Mouse (Mus musculus) urinary bladder, postnatal 4 days (tissue): ENCODE results near the gene Tmtc1.

Experiments
- DNase-seq, 2 experiments: peaks; one replicate each; pipeline ENCODE4 v3.0.0; 2021 to 2022; ENCODE audit warnings: low spot score in 2 of 2

The Tmtc1 gene

DNA sequence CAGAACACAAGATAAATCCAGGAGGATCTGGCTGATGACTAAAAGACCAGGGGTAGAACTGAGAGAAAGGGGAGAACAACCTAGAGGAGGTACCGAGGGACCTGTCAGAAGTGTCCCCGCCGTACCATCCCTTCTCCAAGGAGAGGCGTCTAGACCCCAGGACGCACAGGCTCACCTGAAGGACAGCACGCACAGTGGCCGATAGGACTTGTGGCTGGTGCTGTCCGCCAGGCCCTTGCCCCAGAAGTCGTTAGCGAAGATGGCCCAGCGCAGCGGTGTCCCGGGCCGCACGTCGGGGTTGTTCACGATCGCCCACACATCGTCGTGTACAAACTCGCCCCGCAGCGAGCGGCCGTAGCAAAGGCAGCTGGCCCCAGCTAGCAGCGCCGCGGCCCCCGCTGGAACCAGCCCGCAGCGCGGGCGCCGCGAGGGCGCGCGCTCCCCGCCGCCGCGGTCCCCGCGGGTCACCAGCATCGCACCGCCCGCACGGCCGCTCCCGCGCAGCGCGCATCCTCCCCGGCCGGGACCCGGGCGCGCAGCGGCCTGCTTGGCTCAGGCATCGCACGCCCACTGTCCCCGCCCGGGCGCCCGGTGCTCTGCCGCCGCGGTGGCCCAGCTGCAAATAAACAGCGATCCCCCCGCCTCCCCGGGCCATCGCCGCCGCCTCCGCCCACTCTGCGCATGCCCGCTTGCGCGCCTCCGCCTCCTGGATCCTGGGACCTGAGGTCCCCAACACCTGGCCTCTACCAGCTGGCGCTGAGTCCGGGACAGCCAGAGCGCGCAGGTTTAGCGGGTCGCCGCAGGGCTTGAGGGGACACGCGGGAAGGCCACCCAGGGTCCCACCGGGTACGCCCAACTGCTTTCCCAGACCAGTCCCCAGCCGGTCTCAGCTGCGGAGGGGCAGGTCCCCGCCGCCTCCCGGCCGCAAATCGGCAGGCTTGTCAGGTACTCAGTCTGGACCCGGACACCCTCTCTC, at the start of gene Tmtc1:
Gene Tmtc1 (minus strand): TSS at position 664 of the 976 bp plus-strand sequence.
- DNase-seq, result peak; percentile 68 to 78

- no peak for DNase-seq
These were observed 47.7 kb upstream of the Tmtc1 start for GRCm38 (mm10) chr6:148491849-148492248.

DNA sequence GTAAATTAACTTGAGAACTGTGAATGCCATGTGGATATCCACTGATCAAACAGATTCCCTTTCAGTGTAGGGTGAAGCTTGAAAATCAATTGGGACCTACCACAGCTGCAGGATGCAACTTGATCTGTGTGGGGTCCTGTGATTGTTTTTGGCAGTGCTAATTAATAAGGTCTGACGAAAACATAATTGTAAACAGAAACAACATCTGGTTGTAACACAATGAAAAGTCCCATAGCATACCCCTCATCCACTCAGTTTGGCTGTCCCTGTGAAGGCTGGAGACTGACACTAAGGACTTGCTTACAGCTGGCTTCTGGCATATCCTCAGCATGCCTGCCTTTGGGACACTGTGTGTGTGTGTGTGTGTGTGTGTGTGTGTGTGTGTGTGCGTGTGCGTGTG, 42.6 kb upstream of the Tmtc1 start:
- no peak for DNase-seq

DNA sequence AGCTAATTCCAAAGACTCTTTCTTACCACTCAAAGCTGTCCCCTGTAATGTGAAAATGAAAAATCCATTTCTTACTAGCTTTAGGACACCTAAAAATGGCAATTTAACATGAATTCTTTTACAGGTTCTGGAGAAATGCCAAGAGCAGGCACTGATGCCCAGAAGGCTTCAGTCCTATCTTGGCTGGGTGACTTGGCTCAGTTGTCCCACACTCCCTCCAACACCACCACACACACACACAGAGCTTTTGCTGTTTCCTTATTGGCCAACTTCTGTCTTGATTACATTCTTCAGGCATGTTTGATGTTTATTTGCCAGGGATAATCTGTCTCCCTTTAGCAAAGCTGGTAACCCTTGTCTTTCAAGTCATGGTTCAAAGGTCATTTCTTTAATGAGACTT, 37.7 kb upstream of the Tmtc1 start:
- DNase-seq, result no peak

DNA sequence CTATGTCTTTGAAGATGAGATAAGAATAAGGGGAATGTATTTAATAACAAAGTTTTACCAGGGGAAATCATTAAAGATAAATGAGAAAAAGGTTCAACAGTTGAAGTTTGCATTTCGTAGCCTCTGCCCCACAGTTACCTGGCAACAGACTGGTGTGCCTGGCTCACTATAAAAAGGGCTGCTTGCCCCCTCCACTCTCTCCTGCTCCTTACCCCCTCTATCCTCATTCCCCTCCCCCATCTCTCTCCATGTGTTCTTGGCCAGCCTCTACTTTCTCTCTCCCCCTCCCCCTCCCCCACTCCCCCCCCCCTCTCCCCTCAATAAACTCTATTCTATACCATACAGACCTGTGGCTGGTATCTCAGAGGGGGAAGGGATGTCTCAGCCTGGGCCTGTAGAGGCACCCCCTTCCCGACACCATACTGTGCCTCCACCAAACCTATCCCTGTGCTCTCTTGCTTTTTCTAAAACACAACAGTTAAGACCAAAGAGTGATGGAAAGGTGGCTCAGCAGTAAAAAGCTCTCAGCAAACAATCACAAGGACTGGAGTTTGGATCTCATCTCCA, 35.6 kb upstream of the Tmtc1 start:
- DNase-seq, result no peak

DNA sequence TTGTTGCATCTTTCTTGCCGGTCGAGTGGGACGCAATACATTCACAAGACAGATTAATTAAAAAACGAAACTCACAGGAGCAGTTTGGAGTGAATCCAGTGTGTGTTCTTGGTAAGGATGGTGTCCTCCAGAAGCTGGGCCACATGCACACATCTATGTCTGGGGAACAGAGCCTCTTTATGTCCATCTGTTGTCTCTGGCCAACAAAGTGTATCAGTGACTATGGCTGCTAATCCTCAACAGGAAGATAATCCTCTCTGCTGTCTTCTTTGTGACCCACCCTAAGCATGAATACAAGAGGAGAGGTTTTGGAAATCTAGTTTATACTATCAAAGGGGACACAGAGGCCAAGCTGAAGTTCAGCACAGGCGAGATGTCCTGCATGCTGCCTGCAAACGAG, 34.2 kb upstream of the Tmtc1 start:
- no peak for DNase-seq

DNA sequence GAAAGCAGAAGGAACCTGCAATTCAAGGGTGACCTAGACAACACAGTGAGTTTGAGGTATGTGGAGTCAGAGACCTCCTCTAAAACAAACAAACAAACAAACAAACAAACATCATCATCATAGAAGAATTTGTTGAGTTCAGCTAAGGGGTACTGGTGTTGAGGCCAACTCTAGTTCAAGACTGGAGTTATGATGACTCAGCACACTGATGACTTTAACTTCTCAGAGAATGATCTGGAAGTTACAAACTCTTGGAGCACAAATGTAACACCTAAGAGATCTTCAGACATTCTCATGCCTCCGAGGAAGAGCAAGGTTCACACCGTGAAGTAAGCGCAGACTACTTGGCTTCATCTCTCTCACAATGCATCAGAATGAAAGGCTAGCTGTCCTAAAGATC, 28.1 kb upstream of the Tmtc1 start:
- no peak for DNase-seq

- DNase-seq, result peak; percentile 35 to 62
These were observed 23.8 kb upstream of the Tmtc1 start for GRCm38 (mm10) chr6:148467924-148468389.

- DNase-seq, result no peak
These were observed 23.2 kb upstream of the Tmtc1 start for GRCm38 (mm10) chr6:148467170-148467921.

DNA sequence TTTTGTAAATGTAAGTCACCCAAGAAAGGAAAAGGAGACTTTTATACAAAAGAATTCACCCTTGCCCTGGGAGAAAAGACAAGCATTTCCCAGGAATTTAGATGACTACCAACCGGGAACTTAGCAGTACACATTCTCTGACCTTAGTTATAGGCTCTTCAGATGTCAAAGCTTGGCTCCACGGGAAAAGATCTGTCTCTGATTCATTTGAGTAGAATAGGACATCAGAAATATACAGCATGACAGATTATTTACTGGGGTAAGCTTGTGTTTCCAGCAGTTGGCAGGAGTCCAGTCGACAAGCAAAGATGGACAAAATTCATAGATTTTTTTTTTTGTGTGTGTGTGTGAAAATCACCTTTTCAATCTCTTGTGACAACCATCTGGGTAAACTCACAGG, 15.4 kb upstream of the Tmtc1 start:
- no peak for DNase-seq

GRCm38 (mm10) chr6:148455470-148455869, 11.3 kb upstream of the Tmtc1 start:
- no peak for DNase-seq

DNA sequence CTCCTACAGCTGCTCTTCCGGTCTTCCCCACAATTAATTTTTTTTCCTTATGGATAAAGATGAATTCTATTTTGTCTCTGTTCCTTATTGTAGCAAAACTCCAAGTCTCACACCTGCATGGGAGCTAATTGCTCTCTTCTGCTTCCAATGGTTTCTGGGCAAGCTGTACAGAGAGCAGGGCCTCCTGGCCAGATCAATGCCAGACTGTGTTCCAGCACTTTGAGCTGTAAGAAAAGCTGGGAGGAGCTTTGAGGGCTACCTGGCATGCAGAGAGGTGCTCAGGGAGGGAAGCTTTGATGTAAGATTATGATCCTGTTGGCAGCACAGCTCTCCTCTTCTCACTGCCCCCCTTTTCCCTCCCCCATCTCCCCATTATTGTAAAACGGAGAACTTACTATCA, 10.6 kb upstream of the Tmtc1 start:
- DNase-seq, result no peak

DNA sequence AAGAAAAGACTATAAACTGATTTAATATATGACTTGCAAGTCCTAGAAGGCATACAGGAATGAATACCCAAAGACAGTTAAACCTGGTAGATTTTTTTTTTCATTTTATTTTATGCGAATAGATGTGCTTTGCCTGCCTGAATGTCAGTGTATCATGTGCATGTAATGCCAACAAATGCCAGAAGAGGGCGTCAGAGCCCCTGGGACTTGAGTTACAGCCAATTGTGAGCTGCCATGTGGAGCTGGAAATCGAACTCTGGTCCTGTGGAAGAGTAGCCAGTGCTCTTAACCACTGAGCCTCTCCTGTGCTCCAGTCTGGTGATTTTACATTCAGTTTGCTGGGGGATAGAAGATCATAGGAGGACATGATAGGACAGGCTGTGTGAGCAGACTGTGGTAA, 4.0 kb upstream of the Tmtc1 start:
- no peak for DNase-seq

DNA sequence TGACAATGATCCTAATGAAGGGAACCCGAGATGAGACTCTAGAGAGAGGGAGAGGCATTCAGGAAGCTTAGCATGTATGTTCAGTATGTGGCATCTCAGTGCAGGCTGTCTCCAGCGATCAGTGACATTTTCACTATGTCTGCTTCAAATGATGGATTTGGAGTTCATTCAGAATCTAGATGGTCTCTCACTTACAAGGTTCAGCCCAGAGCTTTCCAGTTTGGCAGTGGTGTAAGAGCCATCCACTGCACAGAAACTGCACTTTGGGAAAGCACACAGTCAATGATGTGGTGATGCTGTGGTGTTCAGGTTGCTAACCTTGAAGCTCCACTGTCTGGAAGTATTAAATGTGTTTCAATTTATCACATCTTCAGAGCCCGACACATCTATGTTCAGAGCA, 1.9 kb upstream of the Tmtc1 start:
- DNase-seq, result no peak

GRCm38 (mm10) chr6:148444796-148445195, 607 bp upstream of the Tmtc1 start:
- DNase-seq, result no peak

DNA sequence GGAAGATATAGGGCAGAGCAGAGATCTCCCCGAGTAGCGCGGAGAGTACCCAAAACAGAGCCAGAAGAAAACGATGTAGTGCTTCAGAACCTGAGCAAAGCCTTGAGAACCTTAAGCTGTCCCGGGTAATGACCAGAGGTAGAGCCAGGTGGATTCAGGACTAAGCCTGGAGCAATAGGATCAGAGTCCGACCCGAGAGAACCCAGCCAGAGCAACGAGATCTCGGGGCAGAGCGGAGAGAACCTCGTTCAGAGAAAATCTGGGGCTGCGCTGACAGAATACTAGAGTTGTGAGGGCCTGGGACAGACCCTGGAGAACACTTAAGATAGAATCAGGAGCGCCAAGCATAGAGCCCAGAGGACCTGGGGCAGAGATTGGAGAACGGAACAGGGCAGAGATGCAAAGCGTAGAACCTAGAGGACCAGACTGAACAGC, 881 bp downstream of the Tmtc1 start:
- DNase-seq, result no peak

GRCm38 (mm10) chr6:148442671-148443290, 1.4 kb downstream of the Tmtc1 start:
- DNase-seq, result no peak

DNA sequence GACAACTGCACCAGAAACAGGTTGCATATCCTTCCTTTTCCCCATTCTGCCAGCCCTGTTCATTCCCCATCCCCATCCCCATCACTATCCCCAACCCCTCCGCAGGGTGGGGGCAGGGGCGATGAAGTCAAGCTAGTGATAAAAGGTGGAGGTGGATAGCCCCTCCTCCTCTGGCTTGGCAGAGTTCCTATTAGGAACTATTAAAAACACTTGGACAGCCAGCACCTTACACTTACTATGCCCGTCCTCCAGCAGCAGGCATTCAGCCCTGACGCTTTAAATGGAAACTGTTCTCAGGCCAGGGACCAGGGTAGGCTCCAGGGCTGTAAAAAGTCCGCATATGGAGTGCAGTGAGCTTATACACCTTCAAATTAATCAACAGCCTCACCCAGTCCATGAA, 2.3 kb downstream of the Tmtc1 start:
- no peak for DNase-seq

GRCm38 (mm10) chr6:148439101-148439500, 5.1 kb downstream of the Tmtc1 start:
- no peak for DNase-seq

DNA sequence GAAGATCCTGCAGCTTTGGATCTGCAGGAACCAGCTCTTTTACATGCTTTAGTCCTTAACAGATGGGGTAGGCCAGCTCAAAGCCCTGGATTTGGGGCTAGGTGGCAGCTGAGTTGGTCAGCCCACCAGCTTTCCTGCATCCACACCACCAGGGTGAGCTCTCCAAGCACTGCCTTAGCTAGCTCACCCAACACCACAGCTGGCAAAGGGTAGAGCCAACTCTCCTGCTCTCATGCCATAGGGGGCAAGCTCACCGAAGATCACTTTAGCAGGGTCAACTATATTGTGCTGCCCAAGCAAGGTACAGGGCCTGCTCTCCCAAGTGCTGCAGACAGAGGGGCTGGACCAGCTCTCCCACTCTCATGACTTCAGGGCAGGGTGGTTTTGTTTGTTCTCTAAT, 6.6 kb downstream of the Tmtc1 start:
- no peak for DNase-seq

DNA sequence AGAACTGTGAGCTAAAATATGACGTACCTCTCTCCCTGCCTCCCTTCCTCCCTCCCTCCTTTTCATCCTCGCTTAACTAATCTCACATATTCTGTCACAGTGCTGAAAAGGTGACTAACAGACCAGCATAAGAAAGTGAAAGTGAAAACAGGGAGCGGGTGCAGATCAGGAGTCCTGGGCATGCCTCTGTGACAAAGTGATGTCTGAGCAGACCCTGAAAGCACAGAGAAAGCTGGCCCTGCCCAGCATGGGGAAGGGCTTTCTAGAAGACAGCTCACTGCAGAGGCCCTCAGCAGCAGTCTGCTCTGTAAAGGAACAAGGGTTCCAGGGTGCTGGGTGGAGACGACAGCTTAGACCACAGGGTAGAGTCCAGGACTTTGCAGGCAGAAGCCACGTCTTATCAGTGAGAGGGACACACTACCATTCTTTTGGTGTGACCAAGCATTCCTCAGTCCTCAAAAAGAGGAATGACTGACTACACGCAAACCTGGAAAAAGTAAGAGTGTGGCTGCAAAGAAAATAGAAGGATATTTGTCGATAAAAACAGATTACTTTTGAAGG, 7.7 kb downstream of the Tmtc1 start:
- DNase-seq, result no peak

GRCm38 (mm10) chr6:148421577-148421976, 22.6 kb downstream of the Tmtc1 start:
- DNase-seq, result no peak
